Mouse (Mus musculus) embryonic stem cell, embryonic (primary cell): ENCODE measurements around the gene Fam114a1.

Experiments used
- CTCF ChIA-PET, 4 experiments: fragments of 300-600 bp in 2 of 4; fragments of 350-600 bp in 2 of 4; sonication (Branson Sonifier 250); formaldehyde crosslinking; loops; one replicate each; lab custom pipeline; 2022; ENCODE audit warnings: inconsistent platforms in 2 of 4; lab: Charles Lee
- POLR2A ChIA-PET, 4 experiments: fragments of 300-600 bp in 2 of 4; fragments of 350-600 bp in 2 of 4; sonication (Branson Sonifier 250); formaldehyde crosslinking; loops; one replicate each; lab custom pipeline; 2022; ENCODE audit warnings: antibody characterized with exemption in 4 of 4, inconsistent platforms in 1 of 4; lab: Charles Lee

The Fam114a1 gene

GRCm38 (mm10) chr5:64992540-64992939 is 22.7 kb downstream of the Fam114a1 start:
- ChIA-PET POLR2A (interaction anchor here in 2 of 4 experiments (0.7 to 1.8 kb wide), 5 partner anchors 9 to 490 kb away, joined by 3 to 7 read pairs (median 3); partner anchors contain the start of gene Rfc1 (in 1 of the 2)), CTCF (interaction anchor here in 1 of 4 experiments (1.4 kb wide), 1 partner anchor 704 kb away, joined by 3 read pairs; no protein-coding TSS in a partner anchor)

DNA sequence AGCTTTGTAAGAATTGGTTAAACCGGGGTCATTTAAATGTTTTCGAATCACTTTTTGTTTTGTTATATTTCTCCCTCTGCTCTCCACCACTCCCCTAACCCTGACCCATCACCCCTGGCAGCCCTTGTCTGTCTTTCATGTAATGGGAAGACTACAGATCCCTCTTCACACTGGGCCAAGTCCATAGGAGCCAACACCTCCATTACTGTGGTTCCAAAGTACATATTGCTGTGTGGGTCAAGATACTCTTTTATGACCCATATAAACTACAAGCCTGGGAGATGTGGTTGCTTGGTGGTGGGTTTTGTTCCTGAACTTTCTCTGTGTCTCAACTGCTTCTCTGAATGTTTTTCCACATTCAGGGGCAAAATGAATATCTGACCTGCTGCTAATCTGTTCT is 25.5 kb downstream of the Fam114a1 start:
- POLR2A ChIA-PET: interaction anchor here in 2 of 4 experiments (0.6 to 1.4 kb wide), 3 partner anchors 8 to 518 kb away, joined by 3 read pairs; no protein-coding TSS in a partner anchor

GRCm38 (mm10) chr5:65002940-65003824 is 33.3 kb downstream of the Fam114a1 start:
- ChIA-PET POLR2A (interaction anchor here in 2 of 4 experiments (0.7 to 1.4 kb wide), 11 partner anchors 8 to 104 kb away, joined by 3 to 4 read pairs (median 3); partner anchors contain the start of gene Klhl5 (in 2 of the 2)), CTCF (interaction anchor here (0.5 to 2.2 kb wide), 41 partner anchors 9 to 1657 kb away, joined by 3 to 18 read pairs (median 4); partner anchors contain the start of genes Fam114a1 (in 1 of the 4), Klhl5 (in 1 of the 4), Rfc1 (in 1 of the 4) and Tlr1 (in 1 of the 4))

More for the DNA sequence above, 25.5 kb downstream of the Fam114a1 start:
- CTCF ChIA-PET: interaction anchor here in 1 of 4 experiments (0.7 kb wide), 1 partner anchor 706 kb away, joined by 4 read pairs; no protein-coding TSS in a partner anchor

GRCm38 (mm10) chr5:65003946-65004535 is 34.2 kb downstream of the Fam114a1 start:
- ChIA-PET POLR2A (interaction anchor here in 2 of 4 experiments (0.8 to 1.4 kb wide), 9 partner anchors 9 to 103 kb away, joined by 3 to 4 read pairs (median 3); partner anchors contain the start of gene Klhl5 (in 1 of the 2)), CTCF (interaction anchor here (0.5 to 2.2 kb wide), 33 partner anchors 9 to 1176 kb away, joined by 3 to 18 read pairs (median 4); partner anchors contain the start of genes Fam114a1 (in 1 of the 4), Klhl5 (in 1 of the 4), Rfc1 (in 1 of the 4) and Wdr19 (in 1 of the 4))

- CTCF ChIA-PET: no interaction called here
- POLR2A ChIA-PET: no interaction called here
Measured at GRCm38 (mm10) chr5:65005251-65005650, 35.4 kb downstream of the Fam114a1 start.

GRCm38 (mm10) chr5:65006011-65006491 is 36.2 kb downstream of the Fam114a1 start:
- ChIA-PET CTCF (interaction anchor here in 1 of 4 experiments (1.5 kb wide), 1 partner anchor 14 kb away, joined by 4 read pairs; no protein-coding TSS in a partner anchor), POLR2A (interaction anchor here in 3 of 4 experiments (0.5 to 1.0 kb wide), 4 partner anchors 11 to 245 kb away, joined by 3 to 5 read pairs (median 3); partner anchors contain the start of gene Wdr19 (in 1 of the 3))

GRCm38 (mm10) chr5:65011901-65012573 is 42.2 kb downstream of the Fam114a1 start:
- ChIA-PET CTCF (no interaction called here), POLR2A (interaction anchor here in 2 of 4 experiments (0.6 to 1.8 kb wide), 3 partner anchors 15 to 287 kb away, joined by 3 to 5 read pairs (median 3); partner anchors contain the start of gene Wdr19 (in 1 of the 2))

DNA sequence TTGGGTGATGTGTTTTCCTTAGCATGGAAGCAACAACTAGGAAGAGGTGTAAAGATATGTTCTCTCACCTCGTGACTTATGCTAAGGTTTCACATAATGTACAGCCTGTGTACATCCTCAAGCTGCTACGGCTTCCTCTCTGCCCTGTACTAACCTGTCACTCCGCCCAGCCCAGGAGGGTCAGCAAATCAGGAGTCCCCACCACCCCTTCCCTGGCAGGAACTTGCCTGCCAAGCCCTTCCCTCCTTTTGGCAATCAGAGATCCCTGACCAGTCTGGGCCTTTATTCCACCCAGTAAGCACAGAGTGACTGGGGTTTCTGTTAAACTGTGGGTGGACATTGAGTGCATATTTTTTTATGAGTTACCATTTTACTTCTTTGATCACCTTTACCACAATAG is 45.6 kb downstream of the Fam114a1 start:
- POLR2A ChIA-PET: interaction anchor here in 1 of 4 experiments (1.1 to 1.2 kb wide), 2 partner anchors 11 to 12 kb away, joined by 3 to 7 read pairs; no protein-coding TSS in a partner anchor

GRCm38 (mm10) chr5:65019109-65019508 is 49.2 kb downstream of the Fam114a1 start:
- CTCF ChIA-PET: interaction anchor here in 3 of 4 experiments (0.6 to 1.9 kb wide), 5 partner anchors 10 to 265 kb away, joined by 4 to 9 read pairs (median 7); no protein-coding TSS in a partner anchor
- POLR2A ChIA-PET: interaction anchor here in 2 of 4 experiments (0.9 to 1.4 kb wide), 3 partner anchors 10 to 368 kb away, joined by 3 to 5 read pairs (median 4); no protein-coding TSS in a partner anchor

More for the DNA sequence above, 45.6 kb downstream of the Fam114a1 start:
- CTCF ChIA-PET: interaction anchor here in 2 of 4 experiments (0.7 to 0.9 kb wide), 2 partner anchors 141 kb away, joined by 3 to 5 read pairs; no protein-coding TSS in a partner anchor

DNA sequence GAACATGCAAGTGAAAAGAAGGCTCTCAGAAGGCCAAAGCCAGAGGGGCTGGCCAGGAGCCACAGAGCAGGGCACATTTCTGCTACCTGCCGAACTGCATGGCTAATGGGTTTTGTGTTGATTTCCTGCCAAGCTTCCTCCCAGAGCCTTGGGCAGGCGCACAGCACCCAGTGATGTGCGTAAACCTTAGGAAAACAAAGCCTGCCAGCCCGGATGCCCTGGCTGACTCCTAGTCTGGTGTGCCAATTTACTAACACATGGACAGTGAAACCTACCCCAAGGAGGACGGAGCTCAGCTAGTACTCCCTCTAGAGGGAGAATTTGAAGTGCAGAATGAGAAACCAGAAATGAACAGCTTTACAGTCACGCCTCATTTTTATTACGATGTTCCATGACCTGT is 50.0 kb downstream of the Fam114a1 start:
- POLR2A ChIA-PET: interaction anchor here in 2 of 4 experiments (0.6 to 1.4 kb wide), 5 partner anchors 24 to 520 kb away, joined by 3 to 4 read pairs (median 3); partner anchors contain the start of gene Klhl5 (in 1 of the 2)
- CTCF ChIA-PET: interaction anchor here in 3 of 4 experiments (0.6 to 1.9 kb wide), 11 partner anchors 9 to 245 kb away, joined by 3 to 9 read pairs (median 4); no protein-coding TSS in a partner anchor

DNA sequence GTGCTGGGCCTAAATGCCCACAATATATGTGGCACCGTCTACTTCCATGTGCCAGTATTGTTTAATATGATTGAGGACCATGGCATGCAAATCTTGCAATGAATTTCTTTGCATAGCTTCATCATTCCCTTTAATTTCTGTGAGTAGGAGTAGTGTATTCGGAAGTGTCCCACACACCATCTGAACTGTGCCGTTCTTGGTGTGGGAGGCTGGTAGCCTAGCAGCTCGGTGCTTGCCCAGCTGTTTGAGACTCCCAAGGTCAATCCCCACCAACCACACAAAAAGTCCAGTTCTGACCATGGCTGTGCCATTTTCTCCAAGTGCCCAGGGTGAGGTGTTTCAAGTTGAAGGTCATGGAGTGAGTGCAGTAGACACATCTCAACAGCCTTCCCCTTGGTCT is 52.1 kb downstream of the Fam114a1 start:
- ChIA-PET CTCF (no interaction called here), POLR2A (no interaction called here)

DNA sequence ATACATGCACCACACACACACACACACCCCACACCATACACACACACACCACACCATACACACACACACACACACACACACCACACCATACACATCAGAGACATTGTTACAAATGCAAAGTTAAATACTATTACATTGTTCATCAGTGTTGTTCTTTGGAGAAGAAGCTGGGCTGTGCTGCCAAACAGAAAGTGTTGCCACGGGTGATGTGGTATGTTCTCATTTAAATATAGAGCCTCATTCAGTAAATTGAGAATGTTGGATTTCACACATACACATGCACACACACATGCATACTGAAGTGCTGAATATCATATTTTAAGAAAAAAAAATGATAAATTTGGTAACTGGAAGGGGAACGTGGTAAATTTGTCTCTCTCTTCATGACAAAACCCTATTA is 54.8 kb downstream of the Fam114a1 start:
- ChIA-PET CTCF (no interaction called here), POLR2A (interaction anchor here in 1 of 4 experiments (1.3 kb wide), 1 partner anchor 11 kb away, joined by 3 read pairs; no protein-coding TSS in a partner anchor)

GRCm38 (mm10) chr5:65025916-65026315 is 56.0 kb downstream of the Fam114a1 start:
- CTCF ChIA-PET: interaction anchor here in 3 of 4 experiments (0.5 to 0.7 kb wide), 4 partner anchors 10 to 955 kb away, joined by 3 to 10 read pairs (median 3); no protein-coding TSS in a partner anchor
- POLR2A ChIA-PET: interaction anchor here in 3 of 4 experiments (0.6 to 3.1 kb wide), 13 partner anchors 10 to 660 kb away, joined by 3 to 11 read pairs (median 5); no protein-coding TSS in a partner anchor

DNA sequence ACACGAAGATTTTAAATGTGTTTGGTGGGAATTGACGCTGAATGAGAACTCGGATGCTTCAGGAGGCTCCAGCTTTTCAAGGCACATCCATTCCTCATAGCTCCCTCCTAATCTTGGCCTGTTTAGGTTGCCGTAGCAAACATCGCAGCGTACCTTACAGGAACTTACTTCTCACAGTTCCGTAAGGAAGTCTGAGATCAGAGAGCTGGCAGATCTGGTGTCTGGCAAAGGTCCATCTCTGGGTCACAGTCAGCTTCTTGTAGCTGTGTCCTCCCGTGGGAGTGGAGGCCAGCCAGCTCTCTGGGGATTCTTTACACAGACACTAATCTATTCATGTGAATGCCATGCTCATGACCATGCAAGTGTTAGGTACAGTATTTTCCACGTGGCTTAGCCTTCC is 56.9 kb downstream of the Fam114a1 start:
- CTCF ChIA-PET: interaction anchor here (0.5 to 1.0 kb wide), 9 partner anchors 9 to 956 kb away, joined by 3 to 5 read pairs (median 3); no protein-coding TSS in a partner anchor
- POLR2A ChIA-PET: interaction anchor here in 3 of 4 experiments (0.6 to 3.1 kb wide), 19 partner anchors 9 to 706 kb away, joined by 3 to 11 read pairs (median 4); partner anchors contain the start of genes Klhl5 (in 1 of the 3) and Wdr19 (in 1 of the 3)

DNA sequence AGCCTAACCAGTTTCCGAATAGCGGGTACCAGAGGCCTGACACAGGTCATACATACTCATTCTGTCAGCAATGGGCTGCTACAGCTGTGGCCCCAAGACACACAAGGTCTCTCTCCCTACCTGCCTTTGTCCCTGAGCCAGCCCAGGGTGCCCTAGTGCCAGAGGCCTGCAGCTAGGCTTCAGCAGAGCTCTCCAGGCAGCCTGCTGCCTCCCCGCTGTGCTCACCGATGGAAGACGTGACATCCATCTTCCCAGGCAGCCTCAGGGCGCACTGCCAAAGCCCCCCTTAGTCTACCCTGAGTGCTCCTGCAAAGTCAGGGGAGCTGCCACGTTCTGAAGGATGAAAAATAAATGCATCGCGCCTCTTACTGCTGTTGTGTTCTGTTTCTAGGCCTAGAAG is 58.1 kb downstream of the Fam114a1 start:
- ChIA-PET CTCF (interaction anchor here in 3 of 4 experiments (0.5 to 2.3 kb wide), 6 partner anchors 8 to 222 kb away, joined by 3 to 9 read pairs (median 4); partner anchors contain the start of gene Klhl5 (in 1 of the 3)), POLR2A (interaction anchor here in 3 of 4 experiments (0.6 to 3.1 kb wide), 10 partner anchors 8 to 37 kb away, joined by 3 to 11 read pairs (median 4); no protein-coding TSS in a partner anchor)

GRCm38 (mm10) chr5:65036597-65036996 is 66.7 kb downstream of the Fam114a1 start:
- ChIA-PET POLR2A (interaction anchor here in 2 of 4 experiments (0.7 to 3.0 kb wide), 16 partner anchors 8 to 71 kb away, joined by 3 to 11 read pairs (median 4); partner anchors contain the start of gene Klhl5 (in 2 of the 2)), CTCF (interaction anchor here in 2 of 4 experiments (1.0 to 1.6 kb wide), 4 partner anchors 14 to 120 kb away, joined by 3 to 4 read pairs (median 4); no protein-coding TSS in a partner anchor)
